Mouse (Mus musculus) CH12.LX (cell line): Measurements from ENCODE around the gene Stag1.

Source experiments
- BHLHE40 ChIP-seq: IDR thresholded peaks from 2 replicates; pipeline ENCODE4 v1.6.1; 2011; ENCODE audit warnings: mild to moderate bottlenecking, low read depth, low read length, improper control_type of control experiment
- CTCF ChIP-seq, 2 experiments: IDR thresholded peaks in 1 of 2; conservative IDR thresholded peaks in 1 of 2; 2 replicates each; pipeline ENCODE4 v1.5.1; 2011 to 2012; ENCODE audit warnings: low read depth in 2 of 2, low read length in 2 of 2, improper control_type of control experiment in 1 of 2, inconsistent platforms in 1 of 2, mild to moderate bottlenecking in 1 of 2, moderate library complexity in 1 of 2
- ETS1 ChIP-seq: conservative IDR thresholded peaks from 2 replicates; pipeline ENCODE4 v1.6.1; 2012; ENCODE audit warnings: low read depth, mild to moderate bottlenecking, inconsistent platforms, low read length, improper control_type of control experiment, moderate library complexity
- MAX ChIP-seq: IDR thresholded peaks from 2 replicates; pipeline ENCODE4 v1.6.1; 2011; ENCODE audit warnings: low read length, improper control_type of control experiment
- MEF2A ChIP-seq: IDR thresholded peaks from 2 replicates; pipeline ENCODE4 v1.6.1; 2014; ENCODE audit warnings: low read depth, mild to moderate bottlenecking, inconsistent platforms, low read length, improper control_type of control experiment, borderline replicate concordance
- NELFE ChIP-seq: IDR thresholded peaks from 2 replicates; pipeline ENCODE4 v1.6.1; 2011; ENCODE audit warnings: low read depth, low read length, improper control_type of control experiment
- POLR2A ChIP-seq: IDR thresholded peaks from 2 replicates; pipeline ENCODE4 v1.6.1; 2011; ENCODE audit warnings: low read depth, mild to moderate bottlenecking, improper control_type of control experiment, low read length
- TBP ChIP-seq: conservative IDR thresholded peaks from 2 replicates; pipeline ENCODE4 v1.6.1; 2011; ENCODE audit warnings: low read depth, low read length, improper control_type of control experiment
- USF1 ChIP-seq: IDR thresholded peaks from 2 replicates; pipeline ENCODE4 v1.6.1; 2014; ENCODE audit warnings: low read depth, mild to moderate bottlenecking, inconsistent platforms, low read length, improper control_type of control experiment
- ZC3H11A ChIP-seq: IDR thresholded peaks from 2 replicates; pipeline ENCODE4 v1.6.1; 2012; ENCODE audit warnings: low read depth, mild to moderate bottlenecking, inconsistent platforms, low read length, improper control_type of control experiment
- ZKSCAN1 ChIP-seq: IDR thresholded peaks from 2 replicates; pipeline ENCODE4 v1.6.1; 2012; ENCODE audit warnings: low read depth, inconsistent platforms, low read length, improper control_type of control experiment, borderline replicate concordance
- ZMIZ1 ChIP-seq: IDR thresholded peaks from 2 replicates; pipeline ENCODE4 v1.6.1; 2012; ENCODE audit warnings: low read depth, mild to moderate bottlenecking, inconsistent platforms, low read length, improper control_type of control experiment
- ZNF384 ChIP-seq: IDR thresholded peaks from 2 replicates; pipeline ENCODE4 v1.6.1; 2012; ENCODE audit warnings: low read depth, low read length, improper control_type of control experiment, inconsistent platforms

DNA sequence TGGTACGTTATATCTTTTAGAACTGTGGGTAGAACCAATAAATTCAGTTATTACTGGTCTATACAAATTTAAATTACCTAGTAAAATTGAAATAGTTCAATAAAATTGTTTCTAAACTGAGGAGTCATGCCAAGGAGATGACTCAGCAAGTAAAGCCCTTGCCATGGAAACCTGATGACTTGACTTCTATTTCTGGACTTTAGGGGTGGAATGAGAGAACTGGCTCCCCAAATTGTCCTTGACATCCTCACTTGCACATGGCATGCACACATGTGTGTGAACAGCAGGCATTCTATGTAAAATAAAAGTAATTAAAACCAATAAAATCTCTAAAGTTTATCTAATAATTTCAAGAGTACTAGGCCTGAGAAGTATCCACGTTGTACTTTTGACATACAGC, 98.9 kb downstream of the Stag1 start:
- TF ChIP-seq ZNF384 (no peak), BHLHE40 (no peak), POLR2A (no peak), CTCF (conservative IDR thresholded peaks at IDR 0.05 in 1 of 2, IDR thresholded peaks at IDR 0.05 in 1 of 2; ENCODE audit: low read depth in 2 of 2, low read length in 2 of 2) (no peak), ZC3H11A (no peak), ZMIZ1 (no peak), MEF2A (no peak), NELFE (no peak), TBP (no peak), USF1 (no peak), MAX (no peak), ETS1 (no peak), ZKSCAN1 (no peak)
